Mouse (Mus musculus): ENCODE data around the gene Tmem151a.

Gene Tmem151a

DNA sequence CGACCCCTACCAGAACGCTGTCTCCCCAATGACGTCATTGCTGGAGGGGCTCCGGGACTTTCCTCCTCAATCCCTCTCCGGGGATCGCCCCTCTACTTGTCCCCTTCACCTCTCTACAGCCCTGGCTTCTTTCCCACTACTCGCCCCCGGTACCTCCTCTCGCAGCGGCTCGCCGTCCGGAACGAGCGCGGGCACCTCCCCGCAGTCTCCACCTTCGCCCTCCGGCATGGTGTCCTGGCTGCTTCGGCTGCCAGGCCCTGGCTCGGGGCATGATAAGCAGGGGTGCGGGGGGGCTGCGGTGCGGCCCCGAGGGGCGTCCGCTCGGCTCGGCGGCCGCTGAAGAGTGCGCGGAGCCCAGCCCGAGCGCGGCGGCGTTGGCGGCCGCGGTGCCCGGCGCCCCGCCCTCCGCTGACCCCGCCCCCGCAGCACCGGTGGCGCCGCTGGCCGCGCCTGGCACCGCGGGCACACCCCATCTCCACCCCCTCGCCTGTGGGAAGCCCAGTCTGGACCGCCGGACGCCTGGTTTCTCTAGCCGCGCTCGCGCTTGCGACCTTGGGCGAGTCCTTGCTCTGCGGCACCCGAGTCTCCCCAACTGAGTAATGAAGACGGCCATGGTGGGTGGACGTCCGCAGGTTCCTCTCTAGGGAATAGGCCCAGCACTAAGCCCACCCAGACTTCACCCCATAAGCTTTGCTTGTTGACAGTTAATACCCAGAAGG is at the start of gene Tmem151a:
Gene Tmem151a, minus strand, starts transcription at position 387 of the 719 bp plus-strand sequence.
- DNase-seq = peak; percentile 54

DNA sequence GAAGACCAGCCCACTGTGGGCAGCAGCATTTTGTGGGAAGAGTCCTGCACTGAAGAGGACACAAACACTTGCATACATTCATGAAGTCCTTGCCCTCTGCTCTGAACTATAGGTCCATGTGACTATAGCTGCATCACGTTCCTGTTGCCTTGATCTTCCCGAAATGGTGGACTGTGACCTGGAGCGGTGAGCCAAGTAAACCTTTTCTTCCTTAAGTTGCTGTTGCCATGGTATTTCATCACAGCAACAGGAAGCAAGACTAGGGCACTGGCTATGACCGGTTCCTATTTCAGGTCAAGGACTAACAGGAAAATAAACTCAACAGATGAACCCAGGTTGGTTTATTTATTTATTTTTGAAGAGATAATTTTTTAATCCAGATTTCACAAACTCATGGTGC is 45.9 kb upstream of the Tmem151a start:
- no peak for DNase-seq

- DNase-seq = no peak
These were observed 44.4 kb upstream of the Tmem151a start for GRCm38 (mm10) chr19:5129770-5130169.

DNA sequence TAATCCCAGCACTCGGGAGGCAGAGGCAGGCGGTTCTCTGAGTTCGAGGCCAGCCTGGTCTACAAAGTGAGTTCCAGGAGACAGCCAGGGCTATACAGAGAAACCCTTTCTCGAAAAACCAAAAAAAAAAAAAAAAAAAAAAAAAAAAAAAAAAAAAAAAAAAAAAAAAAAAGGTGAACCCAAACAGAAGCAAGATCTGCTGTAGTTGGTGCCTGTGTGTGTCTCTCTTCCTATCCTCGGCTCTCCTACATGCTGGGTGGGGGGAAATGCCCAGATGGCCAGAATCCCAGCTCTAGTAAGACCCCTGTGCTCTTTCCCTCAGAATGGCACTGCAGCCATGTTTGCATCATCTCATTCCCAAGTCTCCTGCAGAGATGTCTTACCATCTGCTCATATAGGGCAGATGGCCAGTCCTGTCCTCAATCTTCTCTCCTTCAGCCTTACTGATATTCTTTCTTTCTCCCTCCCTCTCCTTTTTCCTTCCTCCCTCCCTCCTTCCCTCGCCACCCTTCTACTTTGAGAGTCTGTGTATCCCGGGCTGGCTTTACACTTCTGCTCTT is 38.8 kb upstream of the Tmem151a start:
- DNase-seq = no peak

GRCm38 (mm10) chr19:5123241-5123640 is 37.9 kb upstream of the Tmem151a start:
- DNase-seq = no peak

GRCm38 (mm10) chr19:5122492-5122891 is 37.2 kb upstream of the Tmem151a start:
- DNase-seq = no peak

DNA sequence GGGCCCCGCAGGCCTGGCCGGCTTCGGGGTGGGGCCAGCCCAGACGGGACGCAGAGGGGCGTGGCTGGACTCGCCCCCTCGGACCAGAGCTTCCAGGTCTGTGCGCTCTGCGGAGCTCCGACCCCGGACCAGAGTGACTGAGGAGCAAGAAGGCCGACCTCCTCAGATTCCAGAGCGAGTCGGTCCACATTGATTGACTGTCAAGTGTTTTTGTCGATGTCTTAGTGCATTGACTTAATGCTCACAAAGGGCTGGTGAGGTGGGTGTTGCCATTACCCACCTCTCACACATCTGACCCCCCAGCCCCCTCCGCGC is 33.0 kb upstream of the Tmem151a start, which contains the start of gene Klc2:
Gene Klc2, minus strand, starts transcription at position 177 of the 315 bp plus-strand sequence.
- no peak for DNase-seq

- peak; percentile 94 for DNase-seq
These were observed 32.4 kb upstream of the Tmem151a start for GRCm38 (mm10) chr19:5117494-5118383.

DNA sequence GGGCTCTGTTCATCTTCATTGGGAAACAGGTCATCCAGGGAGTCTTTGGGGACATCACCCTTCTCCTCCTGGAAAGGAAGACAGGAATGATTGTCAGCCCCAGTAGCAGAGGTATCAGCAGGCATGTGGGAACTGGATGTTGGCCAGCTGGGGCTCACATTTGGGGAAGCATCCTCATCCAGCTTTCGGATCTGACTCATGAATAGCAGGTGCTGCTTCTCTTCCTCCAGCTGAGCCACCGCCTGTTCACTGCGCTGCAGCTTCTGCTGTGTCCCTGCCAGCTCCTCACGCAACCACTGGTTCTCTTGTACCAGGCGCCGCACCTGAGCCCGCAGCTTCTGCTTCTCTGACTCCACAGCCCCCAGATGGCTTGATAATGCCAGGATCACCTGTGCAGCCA is 28.5 kb upstream of the Tmem151a start:
- DNase-seq = no peak

- DNase-seq = no peak
These were observed 24.5 kb upstream of the Tmem151a start for GRCm38 (mm10) chr19:5109659-5110453.

DNA sequence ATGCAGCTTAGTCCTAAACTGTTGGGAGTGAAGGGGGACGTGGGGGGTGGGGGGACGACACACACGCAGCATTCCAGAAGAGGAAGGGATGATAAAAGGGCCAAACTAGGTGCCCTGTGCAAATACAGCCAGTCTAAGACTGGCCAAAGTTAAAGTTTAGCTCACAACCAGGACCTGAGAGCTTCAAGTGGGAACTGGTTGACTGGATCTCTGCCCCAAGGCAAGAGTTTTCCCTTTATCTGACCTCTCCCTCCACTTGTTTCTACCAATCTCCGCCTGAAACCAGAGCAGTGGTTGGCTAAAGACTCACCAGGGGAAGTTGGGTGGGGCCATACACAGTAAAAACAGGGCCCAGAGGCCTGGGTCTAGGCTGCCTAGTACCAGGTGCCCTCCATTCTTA is 23.4 kb upstream of the Tmem151a start:
- peak; percentile 71 for DNase-seq

- peak; percentile 74 for DNase-seq
These were observed 22.9 kb upstream of the Tmem151a start for GRCm38 (mm10) chr19:5108271-5108575.

DNA sequence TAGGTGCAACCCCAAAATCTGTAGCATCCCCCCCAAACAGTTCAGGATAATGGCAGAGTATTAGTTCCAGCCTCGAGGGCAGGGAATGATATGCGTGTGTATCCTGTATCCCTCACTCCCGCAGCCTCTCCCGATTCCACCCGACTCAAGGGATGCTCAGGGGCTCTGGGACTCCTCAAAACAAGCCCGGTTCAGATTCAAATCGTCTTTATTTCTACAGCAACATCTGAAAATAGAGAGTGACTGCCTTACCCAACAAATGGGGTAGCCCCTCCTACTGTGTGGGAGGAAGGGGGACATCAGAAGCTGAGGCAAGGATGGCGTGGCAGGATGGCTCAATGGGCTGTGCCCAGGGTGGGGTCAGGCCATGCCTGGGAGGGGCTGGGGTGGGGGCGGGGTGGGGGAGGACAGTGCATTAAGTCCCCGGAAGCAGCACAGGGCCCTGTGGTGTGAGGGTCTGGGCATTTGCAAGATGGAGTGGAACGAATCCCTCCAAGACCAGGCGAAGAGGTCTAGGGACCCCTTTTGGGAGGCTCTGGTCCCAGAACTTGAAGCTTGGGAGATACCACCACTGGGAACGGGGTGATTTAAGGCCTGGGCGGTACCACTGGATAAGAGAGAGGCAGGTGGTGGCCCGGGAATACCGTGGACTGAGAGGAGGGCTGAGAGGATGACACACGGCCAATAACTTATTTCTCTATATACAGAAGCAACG is 22.4 kb upstream of the Tmem151a start:
- no peak for DNase-seq

DNA sequence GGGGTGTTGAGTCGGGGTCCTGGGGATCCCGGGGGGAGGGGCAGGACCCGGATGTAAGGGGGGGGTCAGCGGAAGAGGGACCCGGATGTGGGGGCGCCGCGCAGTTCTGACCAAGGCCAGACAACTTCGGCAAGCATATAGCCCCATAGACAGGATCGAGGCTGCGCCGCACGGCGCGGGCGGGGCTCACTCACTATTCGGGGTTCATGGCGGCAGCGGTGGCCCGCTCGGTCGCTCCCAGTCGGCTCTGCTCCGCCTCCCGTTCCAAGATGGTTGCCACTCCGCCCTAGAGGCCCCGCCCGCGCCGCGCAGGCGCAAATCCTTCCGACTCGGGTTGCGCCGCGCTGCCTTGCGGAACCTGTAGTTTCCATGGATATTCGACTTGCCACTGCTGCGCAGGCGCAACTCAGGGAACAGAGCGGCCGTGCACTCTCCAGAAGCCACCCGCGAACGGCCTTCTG is 21.4 kb upstream of the Tmem151a start, which contains the start of gene Rab1b:
Gene Rab1b, minus strand, starts transcription at position 342 of the 461 bp plus-strand sequence.
- DNase-seq = peak; percentile 99

GRCm38 (mm10) chr19:5106074-5106473 is 20.7 kb upstream of the Tmem151a start:
- DNase-seq = peak; percentile 65

- peak; percentile 78 for DNase-seq
These were observed 13.2 kb upstream of the Tmem151a start, which contains the start of gene Cnih2 for GRCm38 (mm10) chr19:5098363-5099143. Gene Cnih2, minus strand, starts transcription at chr19:5098521.

GRCm38 (mm10) chr19:5097521-5098362 is 12.4 kb upstream of the Tmem151a start:
- no peak for DNase-seq

GRCm38 (mm10) chr19:5095887-5096474 is 10.7 kb upstream of the Tmem151a start:
- DNase-seq = no peak

DNA sequence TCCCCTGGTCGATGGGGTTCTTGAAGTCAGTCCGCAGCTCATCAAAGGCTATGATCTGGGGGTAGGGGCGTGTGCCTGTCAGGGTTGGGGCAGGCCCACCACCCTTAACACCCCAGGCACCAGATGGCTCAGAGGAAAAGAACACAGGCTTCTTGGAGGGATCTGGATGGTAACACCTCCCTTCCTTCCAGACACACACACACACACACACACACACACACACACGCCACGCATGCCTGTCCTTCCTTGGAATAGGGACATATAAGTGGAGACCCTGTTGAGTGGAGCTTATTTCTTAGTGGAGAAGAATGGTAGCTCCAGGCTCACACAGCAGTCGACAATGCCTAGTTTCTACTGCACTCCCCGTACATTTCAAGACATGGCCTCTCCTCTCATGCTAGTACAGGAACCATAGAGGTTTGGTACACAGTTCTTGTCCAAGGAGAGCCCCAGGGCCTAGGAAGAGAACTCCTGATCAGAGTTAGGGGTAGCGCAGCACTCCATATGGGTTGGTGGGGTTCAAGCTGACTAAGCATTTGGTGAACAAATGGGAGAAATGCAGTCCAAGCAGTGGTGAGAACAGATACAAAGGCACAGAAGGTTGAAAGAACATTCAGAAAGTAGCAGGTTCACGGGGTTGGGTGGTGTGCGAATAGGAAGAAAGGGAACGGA is 9.6 kb upstream of the Tmem151a start:
- no peak for DNase-seq

All from kidney, postnatal 14 days (tissue).